Mouse (Mus musculus): ENCODE measurements around the gene Lrrd1. TPM values are rescaled to one million over a fixed set of nuclear protein-coding genes. Genes with fewer than 3 reads are reported as not detected.
A peak's percentile ranks its signal among the peaks of the same experiment; 100 is the strongest.
"Not testable (repeated sequence)": the region's sequence is repeated elsewhere in the genome, so short reads cannot be mapped to it uniquely, and the experiment has no call there.

Gene Lrrd1
- total RNA-seq (2021) = not detected

DNA sequence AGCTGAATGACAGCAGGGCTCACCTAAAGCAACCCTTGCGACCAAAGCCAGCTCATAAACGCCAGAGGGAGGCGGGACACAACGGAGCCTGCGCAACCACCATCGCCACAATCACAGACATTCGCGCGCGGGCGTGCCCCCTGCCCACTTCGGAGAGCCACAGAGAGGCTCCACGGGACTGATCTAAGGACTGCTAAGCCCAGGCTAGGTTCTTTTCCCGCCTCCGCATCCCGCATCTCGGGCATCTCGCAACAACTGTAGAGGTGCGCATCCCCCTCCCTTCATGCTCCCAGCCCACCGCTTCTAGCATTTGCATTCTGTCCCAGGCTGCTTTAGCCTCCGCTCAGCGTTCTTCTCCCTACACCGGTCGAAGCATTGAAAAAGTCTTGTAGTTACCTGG is at the start of gene Lrrd1:
Lrrd1 (plus strand) TSS at position 148 of the 400 bp plus-strand sequence.
- DNase-seq = peak in 1 of 2 experiments; percentile 1
- intact Hi-C loops (cut with DNase I) = no loop called here

DNA sequence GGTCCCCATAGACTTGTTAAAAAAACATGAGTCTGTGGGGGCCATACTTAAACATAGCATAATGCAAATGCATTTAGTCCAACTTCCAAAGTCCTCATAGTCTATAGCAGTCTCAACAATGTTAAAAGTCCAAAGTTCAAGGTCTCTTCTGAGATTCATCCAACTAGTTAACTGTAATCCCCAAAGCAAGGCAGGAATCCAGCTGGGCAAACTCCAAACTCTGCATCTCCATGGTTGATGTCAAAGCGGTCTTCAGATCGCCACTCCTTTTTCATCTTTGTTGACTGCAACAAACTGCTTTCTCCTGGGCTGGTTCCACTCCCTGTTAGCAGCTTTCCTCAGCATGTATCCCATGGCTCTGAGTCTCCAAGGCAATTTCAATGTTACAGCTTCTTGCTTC is 47.9 kb upstream of the Lrrd1 start:
- intact Hi-C loops (cut with DNase I); DNase-seq: not testable (repeated sequence)

DNA sequence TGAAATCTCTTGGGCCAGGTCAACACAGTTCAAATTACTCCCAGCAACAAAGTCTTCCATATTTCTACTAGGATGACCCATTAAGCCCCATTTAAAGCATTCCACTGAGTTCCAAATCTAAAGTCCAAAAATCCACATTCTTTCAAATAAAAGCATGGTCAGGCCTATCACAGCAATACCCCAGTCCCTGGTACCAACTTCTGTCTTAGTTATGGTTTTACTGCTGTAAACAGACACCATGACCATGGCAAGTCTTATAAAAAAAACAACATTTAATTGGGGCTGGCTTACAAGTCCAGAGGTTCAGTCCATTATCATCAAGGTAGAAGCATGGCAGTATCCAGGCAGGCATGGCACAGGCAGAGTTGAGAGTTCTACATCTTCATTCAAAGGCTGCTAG is 46.3 kb upstream of the Lrrd1 start:
- DNase-seq; intact Hi-C loops (cut with DNase I): not testable (repeated sequence)

DNA sequence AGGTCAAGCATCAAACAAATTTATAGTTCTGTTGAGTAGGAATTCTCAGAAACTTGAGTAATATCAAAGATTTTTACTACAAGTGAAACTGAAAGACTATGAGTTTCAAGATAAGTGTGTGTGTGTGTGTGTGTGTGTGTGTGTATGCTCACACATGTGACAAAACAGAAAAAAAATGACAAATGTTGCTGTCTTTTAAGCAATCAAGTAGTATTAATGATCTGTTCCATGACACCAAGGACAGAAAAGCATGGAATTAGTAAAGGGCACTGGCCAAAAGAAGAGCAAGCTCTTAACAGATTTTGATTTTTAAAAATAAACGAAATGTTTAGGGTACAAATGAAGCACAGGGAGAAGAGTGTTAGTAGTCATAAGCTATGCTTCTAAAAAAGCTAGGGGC is 44.9 kb upstream of the Lrrd1 start:
- intact Hi-C loops (cut with DNase I) = no loop called here
- DNase-seq = no peak

DNA sequence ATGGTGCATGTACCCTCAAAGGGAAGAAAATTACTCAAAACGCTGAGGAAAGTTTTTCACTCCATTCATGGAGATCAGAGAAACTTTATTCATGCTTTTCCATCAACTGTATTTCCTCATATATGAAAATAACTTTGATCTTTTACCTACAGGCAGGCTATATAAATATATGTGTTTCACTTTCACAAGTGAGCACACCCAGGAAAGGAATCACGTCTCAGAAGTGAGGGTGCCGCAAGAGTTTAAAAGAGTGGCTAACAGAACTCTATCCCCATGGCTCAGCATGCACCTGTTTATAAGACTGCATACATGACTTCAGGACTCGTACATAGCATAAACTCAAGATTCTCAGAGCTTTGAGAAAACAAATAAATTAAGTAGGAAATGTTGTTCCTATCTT is 44.1 kb upstream of the Lrrd1 start:
- no peak for DNase-seq
- intact Hi-C loops (cut with DNase I) = no loop called here

DNA sequence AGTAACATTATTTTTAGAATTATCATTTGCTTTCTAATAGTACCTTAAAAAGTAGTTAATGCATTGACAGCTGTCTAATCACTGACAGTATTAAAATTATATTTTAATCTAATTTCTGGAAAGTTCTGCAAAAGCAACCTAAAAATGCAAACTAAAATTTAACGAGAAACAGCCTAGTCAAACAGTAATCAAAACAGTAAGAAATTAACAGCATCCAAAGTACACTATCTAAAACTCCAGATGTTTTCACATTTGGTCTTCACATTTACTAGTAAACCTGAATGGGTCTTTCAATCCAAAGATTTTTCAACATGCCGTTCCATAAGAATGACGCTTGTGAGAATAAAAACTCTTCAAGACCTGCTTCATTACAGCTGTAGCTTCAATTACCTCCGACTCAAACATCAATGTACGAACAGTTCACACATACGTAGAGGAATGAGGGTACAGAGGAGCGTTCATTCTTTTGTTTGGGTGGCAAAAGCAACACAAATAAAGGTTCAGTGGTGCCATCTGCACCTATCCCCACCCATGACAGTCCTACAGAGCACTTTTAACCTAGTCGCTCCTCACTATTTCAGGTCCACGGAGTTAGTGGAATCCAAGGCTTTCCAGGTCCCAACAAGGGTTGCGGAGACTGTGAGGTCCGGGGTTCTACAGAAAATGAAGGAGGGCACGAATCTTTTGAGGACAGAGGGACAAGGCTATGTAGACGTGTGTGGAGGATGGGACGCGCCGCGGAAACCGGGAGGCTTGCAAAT is 43.1 kb upstream of the Lrrd1 start:
- intact Hi-C loops (cut with DNase I) = loop anchor here (2.0 kb wide), 1 partner anchor 155 kb away; no protein-coding TSS in a partner anchor
- DNase-seq = no peak

DNA sequence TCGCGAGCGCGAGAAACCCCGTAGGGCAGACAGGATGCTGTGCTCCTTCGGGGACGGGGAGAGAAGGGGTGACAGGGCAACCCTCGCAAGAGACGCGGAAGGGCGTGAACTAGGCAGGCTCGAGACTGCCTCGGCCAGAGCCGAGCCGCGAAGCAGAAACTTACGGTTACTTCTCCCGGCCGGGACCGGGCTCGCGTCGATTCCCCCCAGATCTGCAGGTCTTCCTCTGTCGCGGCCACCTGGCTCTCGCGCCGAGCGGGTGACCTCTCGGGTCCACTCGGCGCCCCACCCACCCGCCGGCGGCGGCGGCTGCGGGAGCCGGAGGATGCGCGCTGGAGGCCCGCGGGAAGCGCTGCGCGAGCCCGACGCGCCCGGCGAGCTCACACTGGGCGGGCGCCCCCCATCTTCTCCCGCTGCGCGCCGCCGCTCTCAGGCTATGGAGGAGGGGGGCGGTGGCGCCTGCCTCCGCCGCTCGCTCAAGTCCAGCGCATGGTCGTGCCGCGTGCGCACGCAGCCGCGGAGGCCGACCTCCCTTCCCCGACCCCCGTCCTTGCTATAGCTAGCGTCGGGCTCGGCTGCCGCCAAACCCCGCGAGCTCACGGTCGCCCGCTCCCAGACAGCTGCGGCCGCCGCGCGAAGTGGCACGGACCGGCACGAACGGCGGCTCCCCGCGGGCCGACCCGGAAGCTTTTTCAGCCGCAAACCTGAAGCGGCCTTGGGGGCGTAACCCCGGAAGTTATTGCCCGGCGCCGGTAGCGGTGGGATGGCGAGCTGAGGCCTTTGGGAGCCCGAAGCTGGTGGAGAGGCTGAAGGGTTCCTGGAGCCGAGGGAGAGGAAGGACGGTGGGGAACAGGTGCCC is 42.3 kb upstream of the Lrrd1 start, which contains the start of the genes Ankib1 and Krit1:
Ankib1 (minus strand) TSS at position 493 of the 859 bp plus-strand sequence.
Krit1 (plus strand) TSS at position 752 of the 859 bp plus-strand sequence.
- intact Hi-C loops (cut with DNase I) = loop anchor here (2.0 kb wide), 1 partner anchor 156 kb away; no protein-coding TSS in a partner anchor
- DNase-seq = peak; percentile 87 to 90

DNA sequence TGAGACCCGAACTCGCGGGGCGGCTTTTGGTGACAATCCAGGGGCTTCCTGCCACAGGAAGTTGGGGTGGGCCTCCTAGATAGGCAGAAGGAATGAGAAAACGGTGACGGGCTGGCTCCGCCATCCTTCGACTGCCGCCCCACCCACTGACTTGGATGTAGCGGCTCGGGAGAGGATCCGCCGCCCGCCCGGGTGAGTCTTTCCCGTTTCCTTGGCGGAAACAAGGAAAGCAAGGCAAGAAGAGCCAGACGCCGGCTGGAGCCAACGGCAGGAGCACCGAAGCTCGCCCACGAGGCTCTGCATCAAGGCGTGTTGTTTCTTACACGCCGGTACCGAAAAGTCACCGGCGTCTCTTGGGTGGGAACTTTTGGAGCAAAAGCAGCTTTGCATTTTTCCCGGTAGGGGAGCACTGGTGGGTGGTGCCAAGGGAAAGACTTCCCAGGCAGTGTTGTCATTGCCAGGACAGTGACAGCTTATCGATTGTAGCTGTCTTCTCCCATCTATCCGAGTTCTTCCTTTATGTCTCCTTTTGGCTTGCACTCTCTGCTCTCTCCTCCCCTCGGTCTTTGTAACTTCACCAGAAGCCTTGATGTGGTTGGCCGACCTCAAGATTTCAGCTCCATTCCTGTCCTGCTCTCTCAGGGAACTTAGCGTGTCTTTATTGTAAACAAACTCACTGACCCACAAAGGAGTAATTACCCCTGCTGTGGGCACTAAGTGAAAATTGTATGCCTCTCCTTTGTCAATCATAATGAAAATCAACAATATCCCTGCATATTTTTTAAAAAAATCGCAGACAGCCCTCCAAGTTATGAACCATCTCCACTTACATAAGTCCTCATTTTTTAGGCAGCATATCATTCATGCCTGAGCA is 41.4 kb upstream of the Lrrd1 start:
- DNase-seq = no peak
- intact Hi-C loops (cut with DNase I) = loop anchor here (2.0 kb wide), 1 partner anchor 157 kb away; no protein-coding TSS in a partner anchor

DNA sequence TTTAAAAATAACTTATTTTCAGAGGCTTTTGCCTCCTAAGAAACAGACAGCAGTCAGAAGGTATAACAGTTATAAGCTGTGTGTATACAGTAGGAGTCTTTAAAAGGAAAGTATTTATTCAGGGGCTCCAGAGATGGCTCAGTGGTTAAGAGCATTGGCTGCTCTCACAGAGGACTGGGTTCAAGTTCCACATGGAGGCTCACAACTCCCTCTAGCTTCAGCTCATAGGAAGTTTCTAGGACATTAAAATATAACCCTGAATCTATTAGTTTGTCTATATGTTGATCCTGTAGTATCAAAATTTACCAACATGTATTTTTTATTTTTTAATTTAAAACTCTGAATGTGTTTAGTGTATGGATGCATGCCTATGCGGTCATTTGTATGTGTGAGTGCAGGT is 36.5 kb upstream of the Lrrd1 start:
- intact Hi-C loops (cut with DNase I) = no loop called here

DNA sequence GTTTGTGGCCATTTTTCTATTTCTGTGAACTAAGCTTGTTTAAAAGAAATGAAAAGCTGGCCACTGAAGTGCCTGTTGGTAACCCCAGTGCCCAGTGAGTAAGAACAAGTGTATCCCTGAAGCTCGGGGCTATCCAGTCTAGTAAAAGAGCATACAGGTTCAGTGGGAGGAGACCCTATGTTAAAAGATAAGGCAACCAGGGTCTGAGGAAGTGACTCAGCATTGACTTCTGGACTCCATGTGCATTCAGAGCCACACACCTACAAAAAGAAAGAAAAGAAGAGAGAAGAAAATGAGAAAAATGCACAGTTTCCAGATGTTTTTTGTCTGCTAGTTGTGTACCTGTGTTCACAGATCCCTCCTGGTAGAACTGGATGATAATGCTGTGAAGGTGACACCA is 10.9 kb upstream of the Lrrd1 start:
- DNase-seq = no peak
- intact Hi-C loops (cut with DNase I) = no loop called here

More for the DNA sequence above, 36.5 kb upstream of the Lrrd1 start:
- no peak for DNase-seq

DNA sequence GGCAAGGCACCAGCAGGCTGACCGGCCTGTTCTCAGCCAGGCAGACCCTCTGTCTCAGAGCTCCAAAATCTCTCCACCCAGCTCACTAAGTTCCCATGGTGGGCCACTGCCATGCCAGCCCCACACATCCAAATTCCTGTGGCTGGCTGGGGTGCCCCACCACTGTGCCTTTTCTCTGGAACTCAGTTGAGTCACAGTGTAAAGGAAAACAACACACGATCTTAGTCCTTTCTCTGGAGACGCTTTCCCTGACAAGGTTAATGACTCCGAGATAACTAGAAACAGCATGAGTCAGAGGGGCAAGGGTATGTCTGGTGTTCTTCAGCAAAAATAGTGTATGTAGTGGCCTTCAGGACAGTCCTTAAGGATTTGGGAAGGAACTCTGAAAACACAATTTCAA is 25.2 kb downstream of the Lrrd1 start:
- DNase-seq = no peak
- intact Hi-C loops (cut with DNase I) = no loop called here

DNA sequence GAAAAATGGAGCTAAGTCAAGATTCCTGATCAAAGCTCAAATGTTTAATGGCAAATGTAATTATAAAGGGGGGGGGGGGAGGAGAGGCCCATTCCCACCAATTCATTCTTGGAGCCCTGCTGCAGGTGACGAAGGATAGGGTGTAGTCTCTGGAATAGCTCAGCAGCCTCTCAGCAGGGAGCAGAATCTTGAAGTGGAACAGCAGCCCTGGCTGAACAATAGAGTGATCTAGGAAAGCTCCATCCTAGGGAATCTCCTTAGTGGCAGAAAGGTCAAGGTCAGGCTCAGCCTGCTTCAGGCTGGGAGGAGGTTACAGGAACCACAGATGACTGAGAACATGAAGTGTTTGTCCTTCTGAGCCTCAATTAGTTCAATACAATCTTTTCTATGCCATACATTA is 27.4 kb downstream of the Lrrd1 start:
- DNase-seq = no peak
- intact Hi-C loops (cut with DNase I) = no loop called here

DNA sequence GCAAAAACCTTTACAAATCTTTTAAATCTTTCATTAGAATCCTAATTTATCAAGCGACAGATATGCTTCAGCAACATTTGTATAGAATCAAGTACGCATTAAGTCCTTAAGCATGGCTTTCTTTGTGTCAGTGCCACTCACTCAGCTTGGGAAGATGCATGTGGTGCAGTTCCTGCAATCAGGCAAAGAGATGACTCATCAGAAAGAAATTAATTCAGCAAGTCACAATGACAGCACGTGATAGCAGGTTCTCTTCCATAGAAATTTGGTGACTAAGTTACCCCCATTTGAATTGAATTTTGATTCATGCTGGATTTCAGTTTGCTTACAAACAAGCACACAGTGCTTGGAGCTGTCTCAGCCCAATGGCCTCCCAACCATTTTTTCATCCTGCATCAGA is 28.5 kb downstream of the Lrrd1 start:
- intact Hi-C loops (cut with DNase I) = no loop called here
- DNase-seq = no peak

DNA sequence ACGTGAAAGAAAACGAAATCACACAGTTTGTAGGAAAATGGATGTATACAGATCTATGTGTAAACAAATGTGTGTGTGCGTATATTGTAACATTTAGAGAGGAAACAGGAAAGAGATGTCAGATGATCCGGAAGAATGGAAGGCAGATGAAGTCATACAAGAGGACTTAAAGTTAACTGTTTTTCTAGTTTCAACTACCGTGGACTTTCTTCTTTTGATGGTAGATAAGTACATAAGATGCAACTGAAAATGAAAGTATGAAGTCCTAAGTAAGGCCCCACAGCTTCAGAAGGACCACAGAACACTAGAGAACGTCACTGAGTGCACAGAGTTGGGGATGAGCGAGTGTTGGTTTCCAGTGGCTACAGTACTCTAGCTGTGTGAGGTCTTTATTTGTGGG is 41.9 kb downstream of the Lrrd1 start:
- DNase-seq; intact Hi-C loops (cut with DNase I): not testable (repeated sequence)

DNA sequence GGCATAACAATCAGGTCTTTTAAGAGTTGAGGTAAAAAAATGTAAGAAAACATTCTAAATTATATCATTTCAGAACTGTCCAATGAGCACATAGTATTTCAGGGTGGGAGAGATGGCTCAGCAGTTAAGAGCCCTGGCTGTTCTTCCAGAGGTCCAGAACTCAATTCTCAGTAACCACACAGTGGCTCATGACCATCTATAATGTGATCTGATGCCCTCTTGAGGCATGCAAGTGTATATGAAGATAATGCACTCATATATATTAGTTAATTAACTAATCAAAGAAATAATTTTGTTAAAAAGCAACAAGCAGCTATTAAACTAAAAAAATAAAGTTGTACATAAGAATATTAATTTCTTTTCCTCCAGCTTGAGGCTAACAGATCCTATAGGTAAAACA is 44.2 kb downstream of the Lrrd1 start:
- DNase-seq = no peak
- intact Hi-C loops (cut with DNase I) = no loop called here

DNA sequence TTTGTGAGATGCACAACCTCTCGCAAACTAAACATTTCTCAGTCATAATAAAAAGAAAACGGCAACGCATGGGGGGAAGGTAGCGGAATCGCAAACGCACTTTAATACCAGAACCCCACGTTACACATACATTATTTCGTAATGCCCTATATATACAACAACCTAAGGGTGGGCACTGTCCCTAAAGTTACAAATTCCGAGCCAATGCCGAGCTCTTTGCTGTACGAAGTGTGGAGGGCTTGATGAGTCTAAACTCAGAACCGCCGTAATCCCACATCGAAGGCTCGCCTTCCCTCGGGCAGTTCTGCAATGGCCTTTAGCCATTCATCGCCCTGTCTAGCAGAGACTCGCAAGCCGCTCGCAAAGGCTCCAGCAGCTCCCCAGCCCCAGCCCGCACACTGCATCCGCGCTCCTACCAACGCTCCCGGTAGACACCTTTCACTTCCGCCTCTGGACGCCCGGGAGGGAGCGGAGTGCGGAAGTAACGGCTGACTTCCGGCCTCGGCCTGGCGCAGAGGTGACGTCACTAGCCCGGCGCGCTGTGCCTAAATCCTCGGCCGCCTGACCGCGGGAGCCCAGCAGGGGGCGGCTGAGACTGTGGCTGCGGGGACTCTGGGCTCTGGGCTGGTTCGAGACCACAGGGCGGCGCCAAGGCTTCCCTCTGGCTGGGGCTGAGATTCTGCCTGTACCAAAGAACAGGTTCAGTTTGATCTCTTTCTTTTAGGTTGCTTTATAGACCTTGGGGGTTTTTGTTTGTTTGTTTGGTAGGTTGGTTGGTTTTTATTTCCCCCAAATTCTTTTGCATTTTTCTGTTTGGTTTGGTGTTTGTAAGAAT is 48.7 kb downstream of the Lrrd1 start, which contains the start of gene Mterf1a:
Mterf1a (minus strand) TSS at position 475 of the 835 bp plus-strand sequence.
- intact Hi-C loops (cut with DNase I) = loop anchor here (1.0 to 10.0 kb wide), 4 partner anchors 35 to 1021 kb away; partner anchors contain the start of genes Akap9 and Cyp51

DNA sequence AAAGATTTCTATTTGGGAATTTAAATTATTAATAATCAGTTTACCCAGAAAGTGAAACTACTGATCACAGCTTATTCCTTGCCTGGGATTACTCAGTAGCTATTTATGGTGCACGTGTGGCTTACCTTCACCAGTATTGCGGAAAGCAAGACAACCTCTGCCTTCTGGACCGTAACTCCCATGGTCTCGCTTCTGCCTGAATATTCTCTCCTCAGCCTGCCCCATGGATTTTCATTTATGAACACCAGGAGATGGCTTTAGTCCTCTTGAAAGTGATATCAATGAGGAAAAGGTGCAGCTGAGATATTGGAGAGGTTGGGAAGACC is 49.3 kb downstream of the Lrrd1 start:
- DNase-seq = not testable (repeated sequence)
- intact Hi-C loops (cut with DNase I) = loop anchor here (1.0 to 10.0 kb wide), 4 partner anchors 35 to 1021 kb away; partner anchors contain the start of genes Akap9 and Cyp51

More for the DNA sequence above, 48.7 kb downstream of the Lrrd1 start, which contains the start of gene Mterf1a:
- peak; percentile 36 to 41 for DNase-seq

DNA sequence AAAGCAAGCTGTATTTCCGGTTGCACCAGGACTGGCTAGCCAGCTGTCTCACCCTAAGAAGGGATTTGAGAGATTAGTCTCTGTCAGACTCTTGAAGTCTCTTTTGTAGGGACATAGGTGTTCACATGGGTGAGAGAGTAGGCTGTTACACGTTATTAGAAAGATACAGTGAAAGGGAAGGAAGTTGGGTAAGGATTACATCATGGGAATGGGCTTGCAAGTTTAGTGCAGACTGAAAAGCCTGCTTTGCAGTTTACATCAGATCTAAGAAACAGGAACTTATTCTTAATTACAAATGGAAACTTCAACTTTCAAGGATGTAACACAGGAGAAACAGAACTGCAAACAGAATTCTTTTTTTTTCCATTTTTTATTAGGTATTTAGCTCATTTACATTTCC is 60.5 kb downstream of the Lrrd1 start:
- intact Hi-C loops (cut with DNase I) = no loop called here
- no peak for DNase-seq
